Mouse (Mus musculus) intestine, embryonic 16.5 days (tissue): Measurements from ENCODE around the gene Rac1. TPM values are rescaled to one million over a fixed set of nuclear protein-coding genes. Genes with fewer than 3 reads are reported as not detected.

Experiments
- ATAC-seq: fragments of 200-750 bp; cut with Nextera tagmentation; 2 replicates; pipeline ENCODE4 v1.8.0; 2017; ENCODE audit warnings: moderate TSS enrichment, moderate library complexity
- H3K27ac ChIP-seq: fragments of 300-500 bp; sonication (generic); 2 replicates; pipeline ENCODE4 v1.5.1; 2014; ENCODE audit warnings: mild to moderate bottlenecking, low read length
- H3K27me3 ChIP-seq: fragments of 300-500 bp; sonication (generic); replicated peaks from 2 replicates; pipeline ENCODE4 v1.6.1; 2014; ENCODE audit warnings: low read length, control low read depth, mixed read lengths; ENCODE audit not compliant: control insufficient read depth, insufficient read depth
- H3K36me3 ChIP-seq: fragments of 300-500 bp; sonication (generic); 2 replicates; pipeline ENCODE4 v1.6.1; 2014; ENCODE audit warnings: low read length, control low read depth; ENCODE audit not compliant: control insufficient read depth, insufficient read depth
- H3K4me1 ChIP-seq: fragments of 300-500 bp; sonication (generic); 2 replicates; pipeline ENCODE4 v1.6.1; 2014; ENCODE audit warnings: low read length, control low read depth, mixed read lengths; ENCODE audit not compliant: control insufficient read depth, insufficient read depth
- H3K4me2 ChIP-seq: fragments of 300-500 bp; sonication (generic); 2 replicates; pipeline ENCODE4 v1.6.1; 2014; ENCODE audit warnings: low read depth, low read length, control low read depth
- H3K4me3 ChIP-seq: fragments of 300-500 bp; sonication (generic); 2 replicates; pipeline ENCODE4 v1.5.1; 2014; ENCODE audit warnings: mild to moderate bottlenecking, low read length
- H3K9ac ChIP-seq: fragments of 300-500 bp; sonication (generic); 2 replicates; pipeline ENCODE4 v1.6.1; 2014; ENCODE audit warnings: low read depth, low read length
- H3K9me3 ChIP-seq: fragments of 300-500 bp; sonication (generic); 2 replicates; pipeline ENCODE4 v1.6.1; 2016; ENCODE audit warnings: low read length, control low read depth; ENCODE audit not compliant: control insufficient read depth
- WGBS: fragments of 180-500 bp; shearing (Covaris S2); extraction: QIAGEN DNeasy Blood & Tissue Kit; methylation state at CpG from one replicate; pipeline ENCODE4 v1.1.7; 2014; 5-methylcytosine and 5-hydroxymethylcytosine counted together
- polyA plus RNA-seq: library from polyadenylated mRNA; unstranded; fragments of >200 nt; fragmentation: Nextera tagmentation; extraction: Ambion mirVana; gene quantifications from 2 replicates; pipeline ENCODE4 v1.2.1, GENCODE M21; 2015

The Rac1 gene
- polyA plus RNA-seq, 1 experiment from 2014 or later, result 52.6 TPM

DNA sequence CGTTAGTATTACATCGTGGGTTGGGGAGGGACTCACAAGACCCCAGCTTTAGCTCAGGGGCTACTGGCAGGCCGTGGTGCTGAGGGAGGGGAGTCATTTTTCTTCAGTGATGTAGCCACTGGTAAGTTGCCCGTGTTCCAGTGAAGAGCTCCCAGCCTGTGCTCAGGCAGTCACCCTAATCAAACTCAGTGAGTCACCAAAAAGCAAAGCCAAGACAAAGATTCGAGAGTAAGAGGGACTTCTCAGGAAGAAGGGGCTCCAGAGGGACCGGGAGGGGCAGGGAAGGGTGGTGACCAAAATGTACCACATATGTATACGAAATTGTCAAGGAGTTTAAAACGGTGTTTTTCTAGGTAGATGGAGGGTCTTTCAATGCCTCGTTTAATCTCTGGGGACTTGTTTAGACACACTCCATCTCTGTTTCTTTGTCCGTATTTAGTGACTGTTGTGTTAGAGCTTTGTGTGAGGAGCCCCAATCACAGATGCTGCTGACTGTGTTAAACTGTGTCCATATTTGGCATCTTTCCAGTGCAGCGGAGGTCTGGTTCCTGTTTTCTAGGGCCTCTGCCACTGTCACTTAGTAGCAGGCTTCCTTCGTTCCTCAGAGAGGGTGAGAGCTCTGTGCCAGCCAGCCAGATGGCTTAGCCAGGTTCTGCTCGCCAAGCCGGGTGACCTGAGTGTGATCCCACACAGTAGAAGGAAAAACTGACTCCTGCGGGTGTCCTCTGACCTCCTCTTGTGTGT is 57.2 kb downstream of the Rac1 start:
- H3K4me1 ChIP-seq, result 0 out of 2 replicates have a peak, but pooled peaks cover 7% of the 10 kb centered on the region
- no peak overlapping the region for H3K4me2 ChIP-seq
- WGBS, result 63% methylated on average over 15 of the region's 15 CpGs
- ATAC-seq, result 0 out of 2 replicates have a peak, but pooled peaks have one; percentile 41
- no peaks in the 10 kb centered on the region for H3K9me3 ChIP-seq
- no peak overlapping the region for H3K27ac ChIP-seq
- H3K27me3 ChIP-seq, result no peaks in the 10 kb centered on the region
- peaks cover 14% of the 10 kb centered on the region for H3K36me3 ChIP-seq
- no peak overlapping the region for H3K4me3 ChIP-seq
- H3K9ac ChIP-seq, result no peak overlapping the region

DNA sequence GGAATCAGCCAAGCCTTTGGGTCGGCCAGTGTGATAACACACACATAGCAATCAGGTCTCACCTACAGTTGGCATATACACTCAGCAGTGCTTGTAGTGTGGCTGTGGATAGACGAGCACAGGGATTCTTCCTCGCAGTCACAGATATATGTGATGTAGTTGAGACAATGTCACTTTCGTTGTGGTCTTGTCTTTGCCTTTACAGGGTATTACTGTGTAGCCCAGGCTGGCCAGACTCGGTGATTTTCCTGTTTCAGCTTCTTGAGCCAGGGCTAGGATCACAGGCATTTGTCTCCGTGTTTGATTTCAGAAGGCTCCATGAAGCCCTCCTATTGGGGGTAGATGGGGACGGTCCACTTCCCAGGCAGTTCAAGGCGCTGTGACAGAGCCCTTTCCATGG is 58.2 kb downstream of the Rac1 start:
- no peak for ATAC-seq
- H3K27me3 ChIP-seq, result no peaks in the 10 kb centered on the region
- no peak overlapping the region for H3K4me2 ChIP-seq
- no peak overlapping the region for H3K27ac ChIP-seq
- H3K9me3 ChIP-seq, result no peaks in the 10 kb centered on the region
- 95% methylated on average over 8 of the region's 8 CpGs for whole genome bisulfite sequencing
- 0 out of 2 replicates have a peak, but pooled peaks cover 10% of the 10 kb centered on the region for H3K4me1 ChIP-seq
- H3K9ac ChIP-seq, result no peak overlapping the region
- H3K36me3 ChIP-seq, result peaks cover 6% of the 10 kb centered on the region
- no peak overlapping the region for H3K4me3 ChIP-seq

DNA sequence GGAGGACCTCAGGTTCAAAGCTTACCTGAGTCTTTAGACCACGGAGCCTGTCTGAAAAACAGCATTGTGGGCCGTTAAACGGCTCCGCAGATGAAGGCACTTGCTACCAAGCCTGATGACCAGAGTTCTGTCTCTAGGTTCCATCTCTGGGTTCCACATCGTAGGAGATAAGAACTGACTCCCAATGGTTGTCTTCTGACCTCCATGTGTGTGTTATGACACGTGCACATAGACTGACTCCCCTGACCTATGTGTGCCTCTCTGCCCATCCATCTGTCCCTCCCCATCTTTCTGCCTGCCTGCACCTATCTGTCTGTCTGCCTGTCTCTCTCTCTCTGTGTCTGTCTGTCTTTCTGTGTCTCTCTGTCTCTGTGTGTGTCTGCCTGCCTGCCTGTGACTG is 59.9 kb downstream of the Rac1 start:
- whole genome bisulfite sequencing, result 87% methylated on average over 6 of the region's 6 CpGs
- H3K9ac ChIP-seq, result no peak overlapping the region
- H3K4me3 ChIP-seq, result no peak overlapping the region
- H3K27ac ChIP-seq, result no peak overlapping the region
- H3K9me3 ChIP-seq, result no peaks in the 10 kb centered on the region
- no peak for ATAC-seq
- peaks cover 2% of the 10 kb centered on the region; the same call in 1 of the 2 replicates for H3K36me3 ChIP-seq
- H3K4me1 ChIP-seq, result 0 out of 2 replicates have a peak, but pooled peaks cover 13% of the 10 kb centered on the region
- H3K27me3 ChIP-seq, result no peaks in the 10 kb centered on the region
- H3K4me2 ChIP-seq, result no peak overlapping the region

DNA sequence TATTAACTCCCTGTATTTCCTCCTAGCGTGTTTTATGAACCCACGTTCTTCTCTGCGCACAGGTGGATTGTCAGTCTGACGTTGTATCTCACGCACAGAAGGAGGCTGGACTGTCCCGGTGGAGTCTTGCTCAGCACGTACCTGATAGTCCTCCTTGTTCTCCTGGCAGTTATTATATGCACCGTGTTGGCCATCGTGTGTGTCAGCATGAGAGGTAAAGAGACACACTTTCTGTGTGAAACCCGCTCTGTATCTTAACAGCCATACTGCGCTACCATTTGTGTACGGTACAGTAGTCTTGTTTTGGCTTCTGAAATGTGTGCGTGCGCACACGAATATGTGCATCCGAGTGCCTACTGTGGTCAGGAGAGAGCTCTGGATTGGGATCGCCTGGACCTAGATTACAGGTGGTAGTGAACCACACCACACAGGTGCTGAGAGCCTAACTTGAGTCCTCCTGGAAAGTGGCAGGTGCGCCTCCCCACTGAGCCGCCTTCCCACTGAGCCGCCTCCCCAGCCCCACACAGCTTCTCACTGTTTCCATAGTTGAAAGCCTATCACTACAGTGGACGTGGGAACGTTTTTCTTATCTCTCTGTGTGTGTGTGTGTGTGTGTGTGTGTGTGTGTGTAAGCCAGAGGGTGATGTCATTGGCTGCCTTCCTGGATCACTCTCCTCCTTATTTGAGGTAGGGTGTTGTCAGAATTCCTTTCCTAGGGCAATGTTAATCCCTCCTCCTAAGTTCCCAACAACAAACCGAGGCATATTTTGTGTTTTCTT is 60.8 kb downstream of the Rac1 start:
- ATAC-seq, result peak; percentile 49
- Histone ChIP-seq H3K27me3 (no peaks in the 10 kb centered on the region), H3K36me3 (no peaks in the 10 kb centered on the region), H3K4me2 (no peak overlapping the region), H3K9ac (no peak overlapping the region), H3K27ac (peak overlapping the region; percentile 40; the same call in 1 of the 2 replicates), H3K4me3 (no peak overlapping the region), H3K9me3 (no peaks in the 10 kb centered on the region), H3K4me1 (0 out of 2 replicates have a peak, but pooled peaks cover 13% of the 10 kb centered on the region)
- 81% methylated on average over 23 of the region's 23 CpGs for WGBS

DNA sequence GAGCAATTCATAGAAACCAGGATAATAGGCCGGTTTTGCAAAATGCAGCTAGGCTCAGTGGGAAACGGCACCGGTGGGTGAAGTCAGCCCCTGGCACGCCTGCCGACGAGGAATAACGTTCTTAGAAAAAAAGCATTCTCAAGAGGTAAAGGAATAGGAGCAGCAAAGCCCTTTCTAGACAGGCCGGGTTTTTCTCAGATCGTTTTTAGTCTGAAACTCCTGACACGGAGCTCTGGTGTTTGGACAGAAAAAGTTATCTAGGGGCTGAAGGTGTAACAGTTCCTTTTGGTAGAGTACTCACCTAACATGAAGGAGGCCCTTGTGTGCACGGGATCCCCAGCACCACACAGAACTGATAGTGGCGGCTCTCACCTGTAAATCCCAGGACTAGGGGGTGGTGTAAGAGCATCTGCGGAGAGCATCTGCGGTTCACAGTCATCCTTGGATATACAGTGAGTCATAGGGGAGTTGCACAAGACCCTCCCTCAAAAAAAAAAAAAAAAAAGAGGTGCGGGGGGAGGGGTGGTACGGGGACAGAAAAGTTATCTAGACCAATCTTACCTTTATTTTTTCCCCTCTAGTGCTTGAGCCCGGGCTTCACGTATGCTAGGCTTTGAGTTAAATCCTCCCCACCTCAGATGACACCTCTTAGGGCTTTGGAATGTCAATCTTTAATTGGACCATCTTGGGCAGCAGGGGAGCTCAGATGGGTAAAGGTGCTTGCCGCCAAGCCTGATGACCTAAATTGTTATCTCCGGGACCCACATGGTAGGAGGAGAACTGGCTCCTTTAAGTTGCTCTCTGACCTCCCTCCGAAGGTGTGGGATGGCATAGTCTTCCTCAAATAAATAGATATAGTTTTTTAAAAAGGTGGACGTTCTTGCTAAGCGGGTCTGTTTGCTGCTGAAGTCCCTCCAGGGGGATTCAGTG is 62.4 kb downstream of the Rac1 start:
- WGBS, result 33% methylated on average over 23 of the region's 23 CpGs
- Histone ChIP-seq H3K9me3 (no peaks in the 10 kb centered on the region), H3K4me1 (0 out of 2 replicates have a peak, but pooled peaks cover 13% of the 10 kb centered on the region), H3K27ac (no peak overlapping the region), H3K27me3 (no peaks in the 10 kb centered on the region), H3K4me3 (peak overlapping the region; percentile 82), H3K4me2 (peak overlapping the region; percentile 79), H3K9ac (peak overlapping the region; percentile 86), H3K36me3 (no peaks in the 10 kb centered on the region)
- no peak for ATAC-seq

DNA sequence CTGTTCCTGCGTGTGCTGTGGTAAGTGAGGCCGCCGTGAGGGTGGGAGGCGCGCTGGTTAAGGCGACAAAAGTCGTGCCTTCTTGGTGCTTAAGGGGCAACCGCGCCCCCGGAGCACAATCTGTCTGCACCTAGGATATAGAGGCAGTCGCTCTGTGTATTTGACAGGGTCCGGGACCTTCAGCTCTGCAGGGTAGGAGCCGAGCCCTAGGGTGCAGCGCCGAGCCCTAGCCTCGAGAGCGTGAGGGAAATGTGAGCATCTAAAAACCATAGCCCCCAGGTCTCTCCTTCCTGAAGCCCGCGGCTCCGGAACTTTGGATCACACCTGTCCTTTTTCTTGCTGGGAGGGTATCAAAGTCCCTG is 63.1 kb downstream of the Rac1 start:
- 0% methylated on average over 20 of the region's 20 CpGs for WGBS
- ATAC-seq, result peak; percentile 71

DNA sequence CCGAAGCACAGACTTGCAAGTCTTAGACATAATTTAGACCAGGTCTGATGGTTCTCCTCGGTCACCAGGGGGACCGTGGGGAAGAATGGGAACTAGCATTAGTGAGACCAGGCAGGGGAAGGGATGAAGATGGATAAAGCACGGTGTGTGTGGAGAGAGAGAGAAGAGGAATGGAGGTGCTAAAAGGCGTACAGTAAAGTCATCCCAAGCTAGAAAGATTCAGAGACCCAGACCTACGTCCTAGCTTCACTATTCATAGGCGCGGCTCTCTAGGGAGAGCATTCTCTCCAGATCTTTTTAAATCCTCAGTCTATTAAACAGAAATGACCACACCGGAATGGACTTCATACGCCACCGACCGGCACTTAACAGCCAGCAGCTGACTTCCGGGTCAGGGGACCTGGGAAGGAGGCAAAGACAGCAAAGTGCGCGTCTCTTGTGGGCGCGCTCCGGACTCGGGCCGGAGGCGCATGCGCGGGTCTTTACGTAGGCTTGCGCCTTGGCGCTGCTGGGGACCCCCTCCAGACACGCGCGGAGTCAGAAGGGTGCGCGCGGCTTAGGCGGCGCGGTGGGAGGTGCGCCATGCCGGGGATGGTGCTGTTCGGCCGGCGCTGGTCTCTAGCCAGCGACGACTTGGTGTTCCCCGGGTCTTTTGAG is 63.6 kb downstream of the Rac1 start, which contains the start of gene Daglb:
Gene Daglb, plus strand, starts transcription at position 485 of the 657 bp plus-strand sequence.
- peak; percentile 95 for ATAC-seq
- H3K4me1 ChIP-seq, result 0 out of 2 replicates have a peak, but pooled peaks cover 13% of the 10 kb centered on the region
- H3K4me3 ChIP-seq, result peak within 1 kb of the TSS; percentile 82
- H3K4me2 ChIP-seq, result peak within 1 kb of the TSS; percentile 79
- H3K27me3 ChIP-seq, result no peaks in the 10 kb centered on the region
- peak within 1 kb of the TSS; percentile 86 for H3K9ac ChIP-seq
- 2% methylated on average over 43 of the region's 43 CpGs for WGBS
- no peaks in the 10 kb centered on the region for H3K36me3 ChIP-seq
- H3K27ac ChIP-seq, result peak within 1 kb of the TSS; percentile 17
- no peaks in the 10 kb centered on the region for H3K9me3 ChIP-seq

More for the DNA sequence above, 63.1 kb downstream of the Rac1 start:
- peak overlapping the region; percentile 82 for H3K4me3 ChIP-seq
- H3K27ac ChIP-seq, result peak overlapping the region; percentile 17
- H3K4me2 ChIP-seq, result peak overlapping the region; percentile 79
- H3K9ac ChIP-seq, result peak overlapping the region; percentile 86
- 0 out of 2 replicates have a peak, but pooled peaks cover 13% of the 10 kb centered on the region for H3K4me1 ChIP-seq
- H3K27me3 ChIP-seq, result no peaks in the 10 kb centered on the region
- no peaks in the 10 kb centered on the region for H3K9me3 ChIP-seq
- H3K36me3 ChIP-seq, result no peaks in the 10 kb centered on the region

DNA sequence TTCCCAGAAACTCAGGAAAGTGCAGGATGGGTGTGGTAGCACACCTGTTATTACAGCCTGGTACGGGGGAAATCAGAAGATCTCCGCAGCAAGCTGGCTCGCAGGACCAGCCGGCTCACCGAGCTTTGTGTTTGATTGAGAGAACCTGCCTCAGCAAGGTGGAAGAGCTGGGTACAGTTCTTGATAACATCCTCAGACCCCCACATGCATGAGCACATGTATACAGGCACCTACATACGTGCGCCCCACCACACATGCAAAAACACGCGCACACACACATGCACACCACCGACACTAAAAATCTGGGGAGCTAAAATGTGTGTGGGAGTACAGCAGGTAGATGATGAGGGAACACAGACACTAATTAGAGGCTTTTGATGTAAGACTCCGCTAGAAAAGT is 64.2 kb downstream of the Rac1 start:
- Histone ChIP-seq H3K9me3 (no peaks in the 10 kb centered on the region), H3K4me3 (peak overlapping the region; percentile 82), H3K27ac (peak overlapping the region; percentile 17), H3K4me2 (peak overlapping the region; percentile 79), H3K36me3 (no peaks in the 10 kb centered on the region), H3K9ac (peak overlapping the region; percentile 86), H3K4me1 (0 out of 2 replicates have a peak, but pooled peaks cover 13% of the 10 kb centered on the region), H3K27me3 (no peaks in the 10 kb centered on the region)
- 70% methylated on average over 11 of the region's 11 CpGs for WGBS
- peak; percentile 23; the same call in 1 of the 2 replicates for ATAC-seq
